Mouse (Mus musculus): Measurements from ENCODE around the gene Nkx2-9. TPM values are rescaled to one million over a fixed set of nuclear protein-coding genes. Genes with fewer than 3 reads are reported as not detected.

Nkx2-9 gene
- total RNA-seq (2021): not detected
- long read RNA-seq, experiment 1: 0 reads
- long read RNA-seq, experiment 2: 0 reads

DNA sequence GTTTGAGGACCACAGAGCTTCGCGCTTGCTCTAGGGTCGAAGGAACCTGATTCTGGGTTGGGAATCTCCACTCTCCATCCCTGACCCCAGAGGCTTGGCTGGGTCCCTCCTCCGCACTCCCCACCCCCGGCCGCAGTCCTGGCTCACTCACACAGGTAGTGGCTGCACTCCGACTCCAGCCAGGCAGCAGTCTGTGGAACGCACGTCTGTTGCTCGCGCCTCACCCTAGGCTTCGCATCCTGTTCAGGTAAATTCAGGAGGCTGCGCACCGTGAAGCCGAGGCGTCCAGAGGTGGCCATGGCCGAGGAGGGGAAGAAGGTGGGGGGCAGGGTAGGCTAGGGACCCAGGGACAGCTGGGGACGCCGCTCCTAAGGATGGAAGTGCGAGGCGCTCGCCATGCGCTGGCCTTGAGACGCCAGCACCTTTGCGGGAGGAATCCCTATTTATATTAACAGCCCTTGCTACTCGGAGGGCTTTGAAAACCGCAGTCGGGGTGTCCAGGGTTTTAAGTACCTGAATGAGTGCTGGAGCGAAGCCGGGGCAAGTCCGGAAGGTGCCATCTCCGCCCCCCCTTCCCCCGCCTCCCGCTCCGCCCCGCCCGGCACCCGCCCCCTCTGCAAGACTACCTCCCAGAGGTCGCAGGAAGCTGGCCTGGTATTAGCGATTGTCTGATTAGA lies at the start of gene Nkx2-9:
Gene Nkx2-9, minus strand, starts transcription at position 524 of the 677 bp plus-strand sequence.
- DNase-seq: no peak

DNA sequence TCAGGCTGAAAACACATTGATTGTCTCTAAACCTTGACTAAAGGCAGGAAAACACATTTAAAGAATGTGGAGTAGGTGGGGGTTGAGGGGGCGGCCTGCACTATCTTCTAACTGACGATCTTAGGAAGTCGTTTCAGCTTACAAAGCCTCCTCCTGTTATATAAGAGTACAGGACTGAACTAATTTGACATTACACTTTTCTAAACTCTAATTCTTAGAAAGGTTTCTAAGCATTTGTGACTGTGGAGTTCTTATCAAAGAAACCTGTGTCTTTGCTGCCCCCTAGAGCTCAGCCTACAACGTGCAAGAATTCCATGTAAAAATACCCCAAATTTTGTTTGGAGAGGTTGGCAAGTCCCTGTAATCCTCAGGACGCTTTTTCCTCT lies 24.1 kb upstream of the Nkx2-9 start:
- no peak for DNase-seq

GRCm38 (mm10) chr12:56636534-56637180 lies 23.6 kb upstream of the Nkx2-9 start:
- DNase-seq: no peak

DNA sequence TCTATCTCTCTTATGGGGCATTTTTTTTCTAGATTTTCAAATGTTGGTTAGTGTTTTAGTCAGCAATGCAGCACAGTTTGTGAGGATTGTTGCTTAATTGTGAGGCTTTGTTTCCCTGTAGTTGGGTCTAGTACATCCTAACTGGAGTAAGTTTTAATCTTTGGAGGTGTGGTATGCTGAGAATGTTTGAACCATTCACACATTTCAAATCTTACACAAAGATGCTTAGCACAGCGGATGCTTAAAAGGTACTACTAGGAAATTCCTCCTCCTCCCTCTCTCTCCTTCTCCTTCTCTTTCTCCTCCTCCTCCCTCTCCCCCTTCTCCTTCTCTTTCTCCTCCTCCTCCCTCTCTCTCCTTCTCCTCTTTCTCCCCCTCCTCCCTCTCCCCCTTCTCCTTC lies 3.0 kb upstream of the Nkx2-9 start:
- no peak for DNase-seq

GRCm38 (mm10) chr12:56615391-56615790 lies 2.3 kb upstream of the Nkx2-9 start:
- DNase-seq: no peak

GRCm38 (mm10) chr12:56614513-56614912 lies 1.4 kb upstream of the Nkx2-9 start:
- no peak for DNase-seq

- DNase-seq: no peak
Measured at GRCm38 (mm10) chr12:56613916-56614510, 929 bp upstream of the Nkx2-9 start.

DNA sequence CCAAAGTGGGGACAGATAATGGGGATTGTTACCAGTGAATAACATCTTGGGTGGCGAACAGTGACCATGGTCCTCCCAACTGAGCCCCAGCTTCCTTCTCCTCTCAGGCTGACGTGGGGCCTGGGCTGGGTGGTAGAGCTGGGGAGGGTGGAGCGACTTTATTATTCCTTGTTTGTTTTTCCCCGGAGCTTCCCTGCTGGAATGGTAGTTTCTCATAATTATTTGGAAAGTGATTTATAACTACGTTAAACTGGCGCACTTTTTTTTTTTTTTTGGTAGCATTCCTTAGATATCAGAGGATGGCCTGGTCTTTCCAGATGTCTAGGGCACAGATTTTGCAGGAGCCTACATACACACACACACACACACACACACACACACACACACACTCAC lies 350 bp upstream of the Nkx2-9 start:
- no peak for DNase-seq

DNA sequence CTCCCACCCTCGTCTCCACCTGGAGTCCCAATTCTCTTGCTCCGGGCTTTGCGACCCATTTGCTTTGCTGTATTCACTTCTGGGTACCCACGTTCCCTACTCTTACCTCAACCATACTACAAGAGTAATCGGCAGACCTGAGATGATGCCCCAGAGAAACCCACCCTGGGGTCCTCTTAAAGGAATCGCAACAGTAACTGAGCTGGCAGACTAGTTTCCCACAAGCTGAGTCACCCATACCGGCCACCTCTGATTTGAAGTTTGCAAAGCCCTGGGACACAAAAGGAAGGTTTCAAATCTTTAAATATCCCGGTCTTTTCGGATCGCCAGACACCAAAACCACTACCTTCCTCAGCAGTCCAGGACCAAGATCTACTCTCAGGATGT lies 742 bp downstream of the Nkx2-9 start:
- DNase-seq: no peak

DNA sequence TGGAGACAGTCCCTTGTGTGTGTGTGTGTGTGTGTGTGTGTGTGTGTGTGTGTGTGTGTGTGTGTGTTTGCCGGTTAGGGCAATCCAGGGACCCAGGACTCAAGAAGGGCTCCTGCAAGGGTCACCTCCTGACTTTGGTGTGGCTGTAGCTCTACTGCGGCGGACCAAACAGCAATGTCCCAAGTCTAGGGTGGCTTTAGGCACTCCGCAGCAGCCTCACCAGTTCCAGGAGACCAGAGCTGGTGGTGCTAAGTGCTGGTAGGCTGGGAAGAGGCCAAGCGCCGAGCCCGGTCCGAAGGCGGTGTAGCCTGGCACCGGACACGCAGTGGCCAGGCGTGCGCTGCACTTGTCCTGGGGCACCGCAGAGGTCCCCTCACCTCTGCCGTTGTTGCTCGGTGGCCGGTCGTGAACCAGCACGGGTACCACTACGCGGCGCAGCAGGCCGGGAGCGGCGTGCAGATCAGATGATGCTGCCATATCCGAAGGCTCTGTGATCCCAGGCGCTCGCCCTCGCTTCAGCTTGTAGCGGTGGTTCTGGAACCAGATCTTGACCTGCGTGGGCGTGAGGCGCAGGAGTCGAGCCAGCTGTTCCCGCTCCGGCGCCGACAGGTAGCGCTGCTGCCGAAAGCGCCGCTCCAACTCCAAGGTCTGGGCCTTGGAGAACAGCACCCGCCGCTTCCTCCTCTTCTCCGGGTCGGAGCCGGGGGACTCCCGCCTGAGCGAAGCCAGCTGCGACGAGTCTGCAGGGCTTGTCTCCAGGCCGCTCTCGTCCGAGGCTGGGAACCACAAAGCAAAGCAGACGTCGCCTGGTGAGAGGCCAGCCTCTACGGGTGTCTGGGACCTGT lies 1.4 kb downstream of the Nkx2-9 start:
- DNase-seq: no peak

DNA sequence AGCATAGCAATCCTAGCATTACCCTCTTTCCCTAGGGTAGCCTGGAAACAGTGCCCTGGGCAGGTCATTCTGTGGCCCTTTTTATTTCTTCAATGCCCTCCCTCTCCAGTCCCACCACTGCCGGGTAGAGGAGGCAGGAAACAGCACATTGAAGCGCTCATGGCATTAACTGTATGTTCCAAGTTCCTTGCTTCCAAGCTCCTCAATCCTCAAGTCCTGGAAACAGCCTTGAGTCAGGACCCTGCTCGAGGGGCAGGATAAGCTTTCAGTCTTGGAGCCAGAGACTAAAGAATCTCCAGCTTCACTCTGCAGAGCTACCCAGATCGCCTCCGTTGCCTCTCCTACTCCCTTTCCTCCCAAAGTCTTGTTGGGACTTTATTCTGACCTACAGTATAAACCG lies 2.2 kb downstream of the Nkx2-9 start:
- no peak for DNase-seq

DNA sequence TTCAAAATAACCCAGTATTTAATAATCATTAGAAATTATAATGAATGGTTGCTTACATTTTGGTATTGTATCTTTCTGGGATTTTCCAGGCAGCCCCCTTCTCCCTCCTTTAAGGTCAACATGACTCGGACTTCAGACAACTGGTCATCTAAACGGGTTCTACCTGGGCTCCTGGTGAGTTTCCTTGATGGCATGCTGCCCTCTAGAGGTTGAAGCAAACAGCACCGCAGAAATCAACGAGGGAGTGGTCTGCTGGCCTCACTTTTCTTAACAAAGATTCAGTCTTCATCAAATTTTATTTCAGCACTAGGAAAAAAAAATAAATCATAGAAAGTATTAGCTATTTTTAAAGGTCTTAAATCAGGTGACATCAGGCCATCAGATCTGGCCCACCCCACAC lies 21.4 kb downstream of the Nkx2-9 start:
- DNase-seq: no peak

DNA sequence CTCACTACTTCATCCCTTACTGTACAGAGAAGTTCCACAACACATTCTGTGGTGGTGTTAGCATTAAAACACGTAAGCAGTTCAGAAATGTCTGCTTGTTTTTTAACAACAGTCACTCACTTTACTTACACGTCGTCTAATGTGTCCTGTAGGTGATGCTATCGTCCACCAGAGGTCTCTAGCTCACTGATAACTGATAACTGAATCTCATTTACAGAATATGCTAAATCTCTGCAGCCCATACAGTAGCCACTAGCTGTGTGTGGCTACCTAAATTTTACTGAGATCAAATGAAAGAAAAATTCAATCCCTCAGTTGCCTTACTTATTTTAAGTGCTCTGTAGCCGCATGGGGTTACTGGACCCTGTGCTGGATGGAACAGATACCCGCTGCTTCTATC lies 25.3 kb downstream of the Nkx2-9 start:
- no peak for DNase-seq

Other genes with a start within 250 kb of the Nkx2-9 start
- gene Nkx2-1, start 76.4 kb downstream of the Nkx2-9 start, total RNA-seq (2021): not detected
- under 1 TPM in 1 of 2 experiments, not detected in 1; 0.05 TPM for gene Pax9, start 78.5 kb upstream of the Nkx2-9 start, total RNA-seq (2021)